Mouse (Mus musculus): ENCODE data around the gene Tdrd6. TPM values are rescaled to one million over a fixed set of nuclear protein-coding genes. Genes with fewer than 3 reads are reported as not detected.

Gene Tdrd6
- polyA plus RNA-seq (2015; fragmentation: Nextera tagmentation; extraction: Ambion mirVana), result 2.5 and 2.6 TPM in 2 replicates

DNA sequence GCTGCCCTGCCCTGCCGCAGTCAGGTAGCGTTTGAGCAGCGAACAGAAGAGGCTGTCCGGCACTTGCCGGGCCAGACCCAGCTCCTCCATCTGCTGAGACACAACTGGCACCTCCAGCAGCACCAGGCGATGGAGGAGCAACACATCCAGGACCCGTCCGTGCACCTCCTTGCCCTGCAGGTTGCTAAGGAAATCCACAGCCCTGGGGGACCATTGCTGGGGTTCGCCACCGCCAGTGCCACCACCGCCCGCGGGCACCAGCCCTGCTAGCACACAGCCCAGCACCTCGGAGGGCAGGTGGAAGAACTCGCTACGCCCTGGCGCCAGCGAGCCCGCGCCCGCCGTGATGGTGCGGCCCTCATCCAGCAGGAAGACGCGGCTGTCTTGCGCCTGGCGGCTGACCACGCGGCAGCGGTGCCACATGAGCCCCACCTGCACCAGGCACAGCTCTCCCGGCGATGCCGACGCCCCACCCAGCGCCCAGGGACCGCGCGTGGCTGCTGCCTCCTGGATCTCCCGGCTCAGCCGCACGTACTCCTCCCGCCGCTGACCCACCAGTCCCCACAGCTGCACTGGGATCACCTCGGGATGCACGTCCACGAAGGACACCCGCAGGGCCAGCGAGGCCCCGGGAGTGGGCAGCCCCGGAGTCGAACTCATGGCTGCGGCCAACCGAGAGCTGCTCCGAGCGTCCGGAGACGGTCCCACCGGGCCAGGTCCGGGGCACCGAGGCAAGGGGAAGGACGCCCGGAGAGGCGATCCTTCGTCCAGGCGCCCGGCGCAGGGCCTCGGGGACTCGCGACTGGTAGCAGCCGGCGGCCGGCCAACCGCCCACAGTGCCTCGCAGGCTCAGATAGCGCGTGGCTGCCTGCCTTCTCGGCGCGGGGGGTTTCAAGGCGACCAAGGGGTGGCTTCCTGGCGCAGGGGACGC lies at the start of gene Tdrd6:
Gene Tdrd6, minus strand, starts transcription at position 804 of the 931 bp plus-strand sequence.
- TF ChIP-seq CTCF (IDR thresholded peaks at IDR 0.05; ENCODE audit: low read depth), result no peak
- peak within 1 kb of the TSS; percentile 31 for H3K4me3 ChIP-seq (ENCODE audit: low read depth, low read length)
- H3K27ac ChIP-seq (ENCODE audit: low read depth, low read length), result no peak within 1 kb of the TSS
- no peaks in the 10 kb centered on the region for H3K36me3 ChIP-seq (ENCODE audit: control insufficient read depth, insufficient read depth)
- H3K9ac ChIP-seq (ENCODE audit: low read depth, low read length), result no peak within 1 kb of the TSS
- H3K4me2 ChIP-seq (replicated peaks; ENCODE audit: low read depth), result peak within 1 kb of the TSS; percentile 63
- 0 out of 2 replicates have a peak, but pooled peaks cover 6% of the 10 kb centered on the region for H3K4me1 ChIP-seq (replicated peaks; ENCODE audit: control insufficient read depth, insufficient read depth, low read length)
- H3K9me3 ChIP-seq (ENCODE audit: control insufficient read depth), result no peaks in the 10 kb centered on the region
- peak; percentile 33 for ATAC-seq
- peaks cover 40% of the 10 kb centered on the region for H3K27me3 ChIP-seq (replicated peaks; ENCODE audit: control insufficient read depth, insufficient read depth, low read length)
- WGBS, result 7% methylated on average over 76 of the region's 83 CpGs

DNA sequence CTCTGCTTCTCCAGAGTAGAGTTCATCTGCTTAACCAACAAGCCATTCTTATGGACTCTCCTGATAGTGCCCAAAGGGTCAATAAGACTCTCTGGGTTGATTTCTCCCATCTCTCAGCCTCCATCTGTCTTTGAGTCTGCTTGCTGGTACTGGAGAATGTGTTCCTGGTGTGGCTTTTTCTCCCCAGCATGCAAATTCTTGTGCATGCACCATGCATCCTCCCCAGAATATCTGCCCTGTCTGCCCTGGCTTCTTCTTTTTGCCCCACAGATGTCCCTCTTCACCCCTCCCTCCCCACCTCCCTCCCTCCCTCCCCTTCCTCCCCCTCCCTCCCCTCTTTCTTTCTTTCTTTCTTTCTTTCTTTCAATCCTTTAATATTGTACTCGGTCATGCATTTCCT lies 47.2 kb upstream of the Tdrd6 start:
- Histone ChIP-seq H3K27ac (ENCODE audit: low read depth, low read length) (no peak overlapping the region), H3K4me1 (replicated peaks; ENCODE audit: control insufficient read depth, insufficient read depth, low read length) (no peaks in the 10 kb centered on the region), H3K9me3 (ENCODE audit: control insufficient read depth) (no peaks in the 10 kb centered on the region), H3K27me3 (replicated peaks; ENCODE audit: control insufficient read depth, insufficient read depth, low read length) (no peaks in the 10 kb centered on the region), H3K9ac (ENCODE audit: low read depth, low read length) (no peak overlapping the region), H3K4me2 (replicated peaks; ENCODE audit: low read depth) (no peak overlapping the region), H3K4me3 (ENCODE audit: low read depth, low read length) (no peak overlapping the region), H3K36me3 (ENCODE audit: control insufficient read depth, insufficient read depth) (no peaks in the 10 kb centered on the region)
- TF ChIP-seq CTCF (IDR thresholded peaks at IDR 0.05; ENCODE audit: low read depth), result no peak
- 41% methylated on average over 1 of the region's 1 CpGs for WGBS
- no peak for ATAC-seq

DNA sequence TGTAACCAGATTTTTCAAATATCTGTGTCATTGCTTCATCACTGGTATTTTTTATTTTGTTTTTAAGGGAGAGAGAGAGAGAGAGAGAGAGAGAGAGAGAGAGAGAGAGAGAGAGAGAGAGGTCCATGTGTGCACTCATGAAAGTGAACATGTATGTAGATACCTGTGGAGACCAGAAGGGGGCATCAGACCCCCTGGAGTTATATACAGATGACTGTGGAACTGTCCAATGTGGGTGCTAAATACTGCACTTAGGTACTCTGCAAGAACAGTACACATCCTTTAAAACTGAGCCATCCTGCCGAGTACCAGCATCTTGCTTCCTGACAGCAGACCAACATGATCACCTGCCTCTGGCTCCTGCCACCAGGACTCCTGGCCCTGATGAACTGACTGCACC lies 46.1 kb upstream of the Tdrd6 start:
- peak; percentile 43 for TF ChIP-seq CTCF (IDR thresholded peaks at IDR 0.05; ENCODE audit: low read depth)
- 85% methylated on average over 1 of the region's 1 CpGs for WGBS
- H3K4me1 ChIP-seq (replicated peaks; ENCODE audit: control insufficient read depth, insufficient read depth, low read length), result no peaks in the 10 kb centered on the region
- H3K4me2 ChIP-seq (replicated peaks; ENCODE audit: low read depth), result no peak overlapping the region
- H3K9me3 ChIP-seq (ENCODE audit: control insufficient read depth), result no peaks in the 10 kb centered on the region
- H3K4me3 ChIP-seq (ENCODE audit: low read depth, low read length), result no peak overlapping the region
- H3K27ac ChIP-seq (ENCODE audit: low read depth, low read length), result no peak overlapping the region
- no peaks in the 10 kb centered on the region for H3K27me3 ChIP-seq (replicated peaks; ENCODE audit: control insufficient read depth, insufficient read depth, low read length)
- no peak for ATAC-seq
- H3K36me3 ChIP-seq (ENCODE audit: control insufficient read depth, insufficient read depth), result no peaks in the 10 kb centered on the region
- no peak overlapping the region for H3K9ac ChIP-seq (ENCODE audit: low read depth, low read length)

DNA sequence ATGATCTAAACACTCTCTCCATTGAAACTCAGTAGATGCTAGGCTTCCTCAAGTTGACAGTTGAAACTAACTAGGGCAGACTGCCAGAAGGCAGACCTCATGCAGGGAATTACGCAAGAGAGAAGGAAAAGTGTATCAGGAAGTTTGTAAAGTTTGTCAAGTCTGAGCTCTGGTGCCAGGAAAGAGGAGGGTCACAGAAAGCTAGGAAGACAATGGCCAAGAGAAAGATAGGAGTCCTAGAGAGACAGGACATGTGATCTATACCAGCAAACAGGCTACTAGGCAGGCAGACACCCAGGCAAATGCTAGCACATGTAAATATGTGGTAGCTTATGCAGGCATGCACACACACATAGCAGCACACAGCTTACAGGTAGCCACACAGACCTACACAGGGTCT lies 45.1 kb upstream of the Tdrd6 start:
- 31% methylated on average over 1 of the region's 1 CpGs for WGBS
- no peaks in the 10 kb centered on the region for H3K27me3 ChIP-seq (replicated peaks; ENCODE audit: control insufficient read depth, insufficient read depth, low read length)
- TF ChIP-seq CTCF (IDR thresholded peaks at IDR 0.05; ENCODE audit: low read depth), result no peak
- no peaks in the 10 kb centered on the region for H3K9me3 ChIP-seq (ENCODE audit: control insufficient read depth)
- no peaks in the 10 kb centered on the region for H3K4me1 ChIP-seq (replicated peaks; ENCODE audit: control insufficient read depth, insufficient read depth, low read length)
- H3K27ac ChIP-seq (ENCODE audit: low read depth, low read length), result no peak overlapping the region; the same call in 1 of the 2 replicates
- H3K4me2 ChIP-seq (replicated peaks; ENCODE audit: low read depth), result no peak overlapping the region
- H3K4me3 ChIP-seq (ENCODE audit: low read depth, low read length), result no peak overlapping the region
- no peaks in the 10 kb centered on the region for H3K36me3 ChIP-seq (ENCODE audit: control insufficient read depth, insufficient read depth)
- ATAC-seq, result peak; percentile 43; the same call in 1 of the 2 replicates
- H3K9ac ChIP-seq (ENCODE audit: low read depth, low read length), result no peak overlapping the region

GRCm38 (mm10) chr17:43671907-43672306 lies 41.8 kb upstream of the Tdrd6 start:
- no peaks in the 10 kb centered on the region for H3K27me3 ChIP-seq (replicated peaks; ENCODE audit: control insufficient read depth, insufficient read depth, low read length)
- ATAC-seq, result no peak

DNA sequence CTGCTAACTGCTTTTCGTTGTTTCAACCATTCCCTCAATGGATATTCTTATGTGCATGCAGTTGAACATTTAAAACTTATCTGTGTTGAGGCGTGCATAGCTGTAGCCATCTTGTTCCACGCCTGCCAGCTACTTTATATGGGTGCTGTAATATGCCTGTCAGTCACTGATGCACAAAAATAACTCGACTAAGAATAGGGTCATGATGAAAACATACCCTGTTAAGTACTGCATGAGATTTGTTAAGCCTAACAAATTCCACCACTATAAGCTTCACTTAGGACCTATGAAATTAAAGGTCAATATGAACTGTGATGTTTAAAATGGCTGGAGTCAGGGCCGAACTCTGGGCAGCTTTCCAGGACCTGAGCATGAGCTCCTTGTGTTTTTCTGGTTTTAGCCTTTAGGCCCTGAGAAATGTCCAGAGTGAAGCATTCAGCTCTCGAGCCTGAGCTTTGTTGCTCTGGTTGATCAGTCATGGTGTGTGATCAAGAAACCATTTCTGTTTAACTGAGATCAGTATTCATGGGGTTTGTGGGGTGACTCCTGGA lies 39.1 kb upstream of the Tdrd6 start:
- no peak for TF ChIP-seq CTCF (IDR thresholded peaks at IDR 0.05; ENCODE audit: low read depth)
- Histone ChIP-seq H3K27me3 (replicated peaks; ENCODE audit: control insufficient read depth, insufficient read depth, low read length) (no peaks in the 10 kb centered on the region), H3K36me3 (ENCODE audit: control insufficient read depth, insufficient read depth) (no peaks in the 10 kb centered on the region), H3K4me3 (ENCODE audit: low read depth, low read length) (no peak overlapping the region), H3K9ac (ENCODE audit: low read depth, low read length) (no peak overlapping the region), H3K4me1 (replicated peaks; ENCODE audit: control insufficient read depth, insufficient read depth, low read length) (no peaks in the 10 kb centered on the region), H3K9me3 (ENCODE audit: control insufficient read depth) (no peaks in the 10 kb centered on the region), H3K27ac (ENCODE audit: low read depth, low read length) (no peak overlapping the region), H3K4me2 (replicated peaks; ENCODE audit: low read depth) (0 out of 2 replicates have a peak overlapping the region, but pooled peaks have one; percentile 97)
- 70% methylated on average over 6 of the region's 6 CpGs for WGBS
- no peak for ATAC-seq

More at GRCm38 (mm10) chr17:43671907-43672306, 41.8 kb upstream of the Tdrd6 start:
- TF ChIP-seq CTCF (IDR thresholded peaks at IDR 0.05; ENCODE audit: low read depth), result no peak
- Histone ChIP-seq H3K9ac (ENCODE audit: low read depth, low read length) (no peak overlapping the region), H3K4me2 (replicated peaks; ENCODE audit: low read depth) (no peak overlapping the region), H3K9me3 (ENCODE audit: control insufficient read depth) (no peaks in the 10 kb centered on the region), H3K27ac (ENCODE audit: low read depth, low read length) (no peak overlapping the region), H3K4me1 (replicated peaks; ENCODE audit: control insufficient read depth, insufficient read depth, low read length) (no peaks in the 10 kb centered on the region), H3K36me3 (ENCODE audit: control insufficient read depth, insufficient read depth) (no peaks in the 10 kb centered on the region), H3K4me3 (ENCODE audit: low read depth, low read length) (no peak overlapping the region)
- WGBS, result 45% methylated on average over 4 of the region's 4 CpGs
